Mouse (Mus musculus): Measurements from ENCODE around the gene Prkra. TPM values are rescaled to one million over a fixed set of nuclear protein-coding genes. Genes with fewer than 3 reads are reported as not detected.

The Prkra gene
- polyA plus RNA-seq, 1 experiment from 2014 or later: 31.8 TPM

Other genes starting within 250 kb of the Prkra start
- 4.4 and 4.9 TPM in 2 replicates for gene Osbpl6, start 241.5 kb downstream of the Prkra start, polyA plus RNA-seq (2015; fragmentation: Nextera tagmentation; extraction: Ambion mirVana)
- 0.11 TPM in 1 of 2 replicates, not detected in the other for gene Pjvk, start 461 bp upstream of the Prkra start, polyA plus RNA-seq (2015; fragmentation: Nextera tagmentation; extraction: Ambion mirVana)
- 62.4 and 64.8 TPM in 2 replicates for gene Fkbp7, start 25.1 kb upstream of the Prkra start, polyA plus RNA-seq (2015; fragmentation: Nextera tagmentation; extraction: Ambion mirVana)
- gene Plekha3, start 27.3 kb upstream of the Prkra start, polyA plus RNA-seq (2015; fragmentation: Nextera tagmentation; extraction: Ambion mirVana): 5.7 and 7.0 TPM in 2 replicates